Mouse (Mus musculus): Measurements from ENCODE around the gene Gm21788.
"Not testable (repeated sequence)": the region's sequence is repeated elsewhere in the genome, so short reads cannot be mapped to it uniquely, and the experiment has no call there.

Gm21788 gene

GRCm38 (mm10) chrY:7404710-7405109 is at the start of gene Gm21788:
Gene Gm21788, plus strand, starts transcription at chrY:7405010.
- DNase-seq (ENCODE audit: extremely low spot score, low spot score) = not testable (repeated sequence)

Data from neural tube, embryonic 10.5 days (tissue).